Mouse (Mus musculus): ENCODE data around the gene Psma2. TPM values are rescaled to one million over a fixed set of nuclear protein-coding genes. Genes with fewer than 3 reads are reported as not detected.

Gene Psma2
- total RNA-seq (2014; fragmentation: Nextera tagmentation) (102 and 123 TPM in 2 replicates), total RNA-seq (2017) (121 and 141 TPM in 2 replicates)

DNA sequence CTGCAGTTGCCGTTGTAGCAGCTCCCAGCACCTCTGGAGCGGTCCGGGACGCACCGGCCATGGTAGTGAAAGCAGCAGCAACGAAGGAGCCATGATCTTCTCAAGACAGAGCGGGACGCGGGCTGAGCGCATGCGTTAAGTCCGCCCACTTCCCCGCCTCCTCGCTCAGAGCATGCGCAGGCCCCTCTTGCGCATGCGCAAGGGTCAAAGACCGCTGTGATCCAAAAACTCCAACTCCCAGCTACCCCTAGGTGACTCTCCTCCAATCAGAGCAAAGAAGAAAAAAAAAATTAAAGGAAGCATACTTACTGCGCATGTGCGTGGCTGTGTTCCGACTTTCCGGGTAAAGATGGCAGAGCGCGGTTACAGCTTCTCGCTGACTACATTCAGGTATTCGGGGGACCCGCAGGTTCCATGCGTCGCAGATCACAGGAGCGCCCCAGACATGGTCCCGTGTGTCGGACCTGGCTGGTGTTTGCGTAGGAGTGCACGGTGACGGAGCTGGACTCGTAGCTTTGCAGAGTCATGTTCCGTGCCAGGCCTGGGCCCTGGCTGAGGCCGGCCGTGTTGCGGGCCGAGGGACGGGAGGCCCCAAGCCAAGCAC, at the start of gene Psma2, which contains the start of gene Mrpl32:
Gene Psma2, plus strand, starts transcription at position 315 of the 604 bp plus-strand sequence.
Gene Mrpl32, minus strand, starts transcription at position 240 of the 604 bp plus-strand sequence.
- peak; percentile 94 for ATAC-seq (replicated peaks; ENCODE audit: poor library complexity, severe bottlenecking)

DNA sequence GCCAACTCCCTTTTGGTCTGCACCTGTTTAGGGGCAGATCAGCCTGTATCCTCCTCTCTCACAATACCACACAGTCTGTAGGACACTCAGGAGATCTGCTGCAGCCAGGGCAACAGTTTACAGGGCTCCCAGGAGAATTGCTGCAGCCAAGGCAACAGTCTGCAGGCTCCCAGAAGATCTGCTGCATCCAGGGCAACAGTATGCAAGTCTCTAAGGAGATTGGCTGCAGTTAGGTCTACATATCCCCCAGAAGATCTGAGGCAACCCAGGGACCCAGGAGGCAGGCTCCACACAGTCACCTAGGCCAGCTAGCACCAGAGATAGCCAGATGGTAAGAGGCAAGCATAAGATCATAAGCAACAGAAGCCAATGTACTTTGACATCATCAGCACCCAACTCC, 38.9 kb upstream of the Psma2 start:
- no peak for ATAC-seq (replicated peaks; ENCODE audit: poor library complexity, severe bottlenecking)

DNA sequence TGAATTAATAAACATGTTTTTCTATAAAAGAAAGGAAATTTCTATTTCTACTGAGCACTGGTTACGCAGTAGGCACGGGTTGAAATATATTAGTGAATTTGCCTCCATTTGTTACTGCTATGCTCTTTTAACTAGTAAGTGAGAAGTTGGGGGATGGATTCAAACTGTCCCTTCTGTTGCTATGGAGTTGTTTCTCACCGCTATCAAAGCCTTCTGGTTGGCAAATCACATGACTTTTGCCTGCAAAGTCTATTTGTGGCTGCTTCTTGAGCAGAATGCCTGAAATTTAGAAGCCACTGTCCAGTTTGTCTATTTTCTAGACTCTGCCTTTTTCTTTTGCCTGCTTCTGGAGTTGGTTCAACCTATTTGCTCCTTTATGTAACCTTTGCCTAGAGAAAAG, 32.6 kb upstream of the Psma2 start:
- no peak for ATAC-seq (replicated peaks; ENCODE audit: poor library complexity, severe bottlenecking)

- ATAC-seq (replicated peaks; ENCODE audit: poor library complexity, severe bottlenecking) = no peak
Measured at GRCm38 (mm10) chr13:14602744-14603143, 10.3 kb upstream of the Psma2 start.

DNA sequence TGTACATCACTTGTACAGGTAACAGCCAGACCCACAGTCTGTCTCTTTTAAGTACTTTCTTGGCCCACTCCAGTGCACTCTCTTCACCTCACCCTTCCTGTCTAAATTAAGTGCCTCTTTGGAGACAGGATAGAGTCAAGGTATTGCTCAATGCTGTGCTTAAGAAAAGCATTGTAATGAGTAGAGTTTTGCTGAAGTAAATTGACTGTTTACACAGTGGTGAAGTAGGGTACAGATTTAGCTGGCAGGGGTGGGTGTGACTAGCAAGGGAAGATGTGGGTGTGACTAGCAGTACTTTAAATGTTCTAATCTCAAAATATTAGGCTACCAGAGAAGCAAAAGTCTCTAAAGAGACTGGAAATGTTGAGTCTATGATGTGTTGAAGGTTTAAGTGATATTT, 5.4 kb upstream of the Psma2 start:
- ATAC-seq (replicated peaks; ENCODE audit: poor library complexity, severe bottlenecking) = no peak

GRCm38 (mm10) chr13:14612463-14612862, 577 bp upstream of the Psma2 start:
- ATAC-seq (replicated peaks; ENCODE audit: poor library complexity, severe bottlenecking) = no peak

DNA sequence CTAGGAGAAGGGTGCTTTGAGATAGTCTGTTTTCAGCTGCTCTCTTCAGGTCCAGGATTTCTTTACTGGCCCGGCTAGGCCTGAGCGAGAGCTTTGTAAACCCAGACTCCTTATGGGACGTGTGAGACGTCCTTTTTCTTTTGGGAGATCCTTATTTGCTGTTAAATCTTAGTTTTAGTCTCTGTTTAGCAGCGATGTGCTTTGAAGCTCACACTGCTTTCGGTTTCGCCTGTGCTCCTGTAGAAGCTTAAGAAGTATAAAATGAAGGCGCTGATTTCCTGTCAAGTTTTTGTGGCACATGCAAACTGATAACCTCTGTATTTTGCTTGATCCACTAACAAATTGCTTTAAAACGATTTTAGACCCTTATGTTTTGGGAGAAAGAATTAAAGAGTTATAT, 513 bp downstream of the Psma2 start:
- ATAC-seq (replicated peaks; ENCODE audit: poor library complexity, severe bottlenecking) = 0 out of 2 replicates have a peak, but pooled peaks have one; percentile 15

GRCm38 (mm10) chr13:14618724-14619123, 5.7 kb downstream of the Psma2 start:
- ATAC-seq (replicated peaks; ENCODE audit: poor library complexity, severe bottlenecking) = peak; percentile 98

GRCm38 (mm10) chr13:14629726-14630641, 16.9 kb downstream of the Psma2 start, which contains the start of gene AW209491:
Gene AW209491 (plus strand): TSS chr13:14630154.
- ATAC-seq (replicated peaks; ENCODE audit: poor library complexity, severe bottlenecking) = peak; percentile 98

GRCm38 (mm10) chr13:14639998-14640397, 27.0 kb downstream of the Psma2 start:
- peak; percentile 98 for ATAC-seq (replicated peaks; ENCODE audit: poor library complexity, severe bottlenecking)

- peak; percentile 89 for ATAC-seq (replicated peaks; ENCODE audit: poor library complexity, severe bottlenecking)
Measured at GRCm38 (mm10) chr13:14649301-14649700, 36.3 kb downstream of the Psma2 start.

DNA sequence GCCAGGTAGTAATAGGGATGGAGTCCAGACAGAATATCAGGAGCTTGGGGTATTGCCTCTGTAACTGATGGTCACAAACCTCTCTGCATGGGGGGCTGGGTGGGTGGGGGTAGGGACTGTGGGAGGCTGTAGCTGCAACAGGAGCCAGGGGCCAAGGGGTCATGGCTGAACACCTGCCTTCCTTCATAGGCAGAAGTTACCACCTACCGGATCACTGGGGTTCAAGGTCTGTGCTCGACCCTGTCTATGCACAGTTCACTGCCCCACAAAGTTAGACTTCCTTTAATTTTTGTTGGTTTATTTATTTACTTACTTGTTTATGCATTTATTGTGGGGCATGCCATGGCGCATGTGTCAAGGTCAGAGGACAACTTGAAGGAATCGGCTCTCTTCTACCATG, 54.1 kb downstream of the Psma2 start:
- no peak for ATAC-seq (replicated peaks; ENCODE audit: poor library complexity, severe bottlenecking)

DNA sequence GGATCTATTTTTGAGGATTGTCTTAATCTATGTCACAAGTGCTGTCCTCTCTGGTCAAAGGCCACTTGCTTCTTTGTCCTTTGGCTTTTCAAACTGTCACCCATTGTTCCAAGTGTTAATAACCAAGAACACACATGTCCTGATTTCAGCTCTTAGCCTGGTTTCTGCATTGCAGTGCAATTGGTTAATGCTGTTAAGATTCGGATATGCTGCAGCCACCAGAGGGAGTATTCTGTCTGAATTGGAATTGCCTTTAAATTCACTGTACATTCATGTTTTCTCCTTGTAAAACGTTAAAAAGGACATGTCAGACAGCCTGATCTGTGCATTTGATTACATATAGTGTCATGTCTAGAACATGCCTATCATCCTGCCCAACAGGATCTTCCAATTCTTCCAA, 57.3 kb downstream of the Psma2 start:
- no peak for ATAC-seq (replicated peaks; ENCODE audit: poor library complexity, severe bottlenecking)

DNA sequence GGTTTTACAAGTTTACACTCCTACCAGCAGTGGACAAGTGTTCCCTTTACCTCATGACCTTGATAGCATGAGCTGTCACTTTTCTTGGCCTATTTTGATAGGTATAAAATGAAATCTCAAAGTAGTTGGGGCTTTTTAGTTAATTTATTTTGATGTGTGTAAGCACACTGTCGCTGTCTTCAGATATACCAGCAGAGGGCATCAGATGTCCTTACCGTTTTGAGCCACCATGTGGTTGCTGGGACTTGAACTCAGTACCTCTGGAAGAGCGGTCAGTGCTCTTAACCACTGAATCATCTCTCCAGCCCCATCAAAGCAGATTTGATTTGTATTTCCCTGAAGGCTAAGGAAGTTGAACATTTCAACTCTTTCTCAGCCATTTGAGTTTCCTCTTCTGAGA, 75.9 kb downstream of the Psma2 start:
- no peak for ATAC-seq (replicated peaks; ENCODE audit: poor library complexity, severe bottlenecking)

- no peak for ATAC-seq (replicated peaks; ENCODE audit: poor library complexity, severe bottlenecking)
Measured at GRCm38 (mm10) chr13:14716801-14717200, 103.8 kb downstream of the Psma2 start.

- no peak for ATAC-seq (replicated peaks; ENCODE audit: poor library complexity, severe bottlenecking)
Measured at GRCm38 (mm10) chr13:14717755-14718154, 104.7 kb downstream of the Psma2 start.

Other genes starting within 250 kb of the Psma2 start
- gene Hecw1, start 90.0 kb upstream of the Psma2 start, total RNA-seq (2014; fragmentation: Nextera tagmentation) = not detected in 2 replicates
- not detected in 2 replicates for gene Hecw1, start 90.0 kb upstream of the Psma2 start, total RNA-seq (2017)
- 55.5 and 83.7 TPM in 2 replicates for gene Mrpl32, start 75 bp upstream of the Psma2 start, total RNA-seq (2014; fragmentation: Nextera tagmentation)
- 122 and 124 TPM in 2 replicates for gene Mrpl32, start 75 bp upstream of the Psma2 start, total RNA-seq (2017)
- 9.4 and 14.3 TPM in 2 replicates for gene AW209491, start 16.9 kb downstream of the Psma2 start, total RNA-seq (2014; fragmentation: Nextera tagmentation)
- 17.4 and 24.7 TPM in 2 replicates for gene AW209491, start 16.9 kb downstream of the Psma2 start, total RNA-seq (2017)